Mouse (Mus musculus) naive thymus-derived CD4-positive, alpha-beta T cell, adult 2 months (primary cell): Measurements from ENCODE around the gene Olfr811.

Experiments used
- DNase-seq: peaks from one replicate; pipeline ENCODE4 v3.0.0-alpha.2; 2011; ENCODE audit warnings: low read depth

Olfr811 gene

DNA sequence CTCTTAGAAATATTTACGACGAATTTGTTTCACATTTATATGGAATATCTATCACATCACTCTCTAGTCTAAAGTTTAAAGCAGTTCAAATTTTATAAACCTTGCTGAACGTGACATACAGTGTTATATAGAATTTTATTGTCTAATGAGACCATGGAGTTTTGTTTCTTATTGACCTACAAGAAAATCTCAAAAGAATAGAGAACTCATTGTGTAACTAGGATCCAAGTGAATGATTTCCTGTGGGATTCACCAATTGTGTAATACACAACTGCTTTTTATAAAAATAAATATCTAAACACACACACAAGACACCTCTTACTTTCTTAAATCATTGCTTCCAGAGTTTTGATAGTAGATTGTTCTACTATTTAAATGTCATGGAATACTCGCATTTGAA is at the start of gene Olfr811:
Gene Olfr811, minus strand, starts transcription at position 101 of the 400 bp plus-strand sequence.
- DNase-seq, result no peak

DNA sequence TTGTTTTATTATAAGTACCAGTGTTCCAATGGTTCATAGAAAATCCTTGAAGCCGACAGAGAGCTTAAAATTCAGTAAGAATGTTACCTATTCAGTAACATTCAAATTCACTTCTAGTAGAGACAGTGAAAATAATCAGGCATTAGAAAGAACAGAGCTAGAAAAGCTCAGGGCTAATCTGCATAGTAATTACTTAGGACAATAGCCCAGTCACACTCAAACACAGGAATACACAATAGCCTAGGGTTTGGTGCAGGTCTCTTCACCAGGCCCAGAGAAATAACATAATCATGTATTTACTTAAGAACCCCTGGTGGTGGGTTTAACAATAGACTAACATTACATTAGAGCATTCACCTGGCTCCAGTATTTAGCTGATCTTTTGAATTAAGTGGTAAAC is 43.1 kb upstream of the Olfr811 start:
- DNase-seq, result no peak

DNA sequence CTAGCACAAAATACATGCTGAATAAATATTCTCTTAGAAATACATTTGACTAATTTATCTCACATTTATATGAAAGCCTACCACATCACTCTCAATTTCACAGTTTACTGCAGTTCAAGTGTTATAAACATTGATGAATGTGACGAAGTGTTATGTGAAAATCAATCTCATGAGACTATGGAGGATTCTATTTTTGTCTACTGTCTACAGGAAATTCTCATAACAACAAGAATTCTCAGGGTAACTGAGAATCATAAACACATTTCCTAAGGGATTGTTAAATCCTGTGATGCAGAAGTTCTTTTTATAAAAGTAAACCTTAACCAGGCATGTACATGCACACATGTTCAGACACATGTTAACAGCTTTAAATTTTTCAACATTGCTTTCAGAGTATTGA is 41.8 kb upstream of the Olfr811 start, which contains the start of gene Olfr812:
Gene Olfr812, minus strand, starts transcription at position 101 of the 400 bp plus-strand sequence.
- DNase-seq, result no peak

DNA sequence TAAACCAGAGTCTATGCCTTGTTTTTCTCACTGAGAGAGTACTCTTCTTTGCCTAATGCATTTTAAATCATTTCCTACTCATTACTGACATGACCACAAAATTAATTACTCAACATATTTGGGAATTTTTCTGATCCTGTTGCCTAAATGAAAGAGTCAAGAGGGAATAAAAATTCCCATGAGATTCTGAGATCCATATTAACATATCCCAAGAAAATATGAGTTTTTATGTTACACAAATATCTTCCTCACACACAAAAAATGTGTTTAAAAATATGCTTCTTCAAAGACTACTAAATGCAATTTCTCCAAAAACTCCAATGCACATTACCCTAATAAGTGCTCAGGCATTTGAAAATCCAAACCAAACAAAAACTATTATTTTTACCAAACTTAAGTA is 9.4 kb downstream of the Olfr811 start, which contains the start of gene Olfr810:
Gene Olfr810, minus strand, starts transcription at position 101 of the 400 bp plus-strand sequence.
- no peak for DNase-seq

DNA sequence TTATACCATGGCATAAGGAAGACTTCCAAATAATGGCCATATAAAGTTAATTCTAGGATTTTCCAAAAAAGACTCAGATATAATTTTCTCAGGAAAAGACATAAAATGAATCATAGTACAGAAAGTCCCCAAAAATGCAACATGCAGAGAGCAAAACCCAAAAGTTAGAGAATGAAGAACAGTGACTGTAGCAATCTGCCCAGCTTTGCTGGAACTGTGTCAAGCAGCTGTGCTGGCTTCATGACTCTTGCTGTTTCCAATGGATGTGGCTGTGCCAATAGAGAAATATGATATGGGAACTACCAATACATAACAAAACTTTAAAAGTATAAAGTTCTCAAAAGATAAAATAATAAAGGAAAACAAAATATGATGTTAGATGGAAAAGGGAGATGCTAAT is 26.1 kb downstream of the Olfr811 start:
- DNase-seq, result no peak

DNA sequence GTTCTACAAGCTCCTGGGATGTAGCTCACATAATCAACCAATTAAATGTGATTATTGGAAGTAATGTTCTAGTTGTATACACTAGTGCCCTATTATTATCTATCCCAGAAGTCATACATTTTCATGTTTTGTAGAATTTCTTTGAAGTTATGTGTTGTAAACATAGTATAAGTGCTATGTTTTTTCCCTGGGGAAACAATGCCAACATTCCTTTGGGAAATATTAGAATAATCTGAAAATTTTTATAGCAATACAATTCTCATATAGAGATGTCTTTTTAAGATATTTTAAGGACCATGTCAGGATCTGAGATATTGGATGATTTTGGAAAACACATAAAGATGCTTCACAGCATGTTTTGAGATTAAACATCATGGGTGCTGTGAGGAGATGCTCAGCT is 29.9 kb downstream of the Olfr811 start, which contains the start of gene Olfr809:
Gene Olfr809, plus strand, starts transcription at position 301 of the 400 bp plus-strand sequence.
- no peak for DNase-seq

DNA sequence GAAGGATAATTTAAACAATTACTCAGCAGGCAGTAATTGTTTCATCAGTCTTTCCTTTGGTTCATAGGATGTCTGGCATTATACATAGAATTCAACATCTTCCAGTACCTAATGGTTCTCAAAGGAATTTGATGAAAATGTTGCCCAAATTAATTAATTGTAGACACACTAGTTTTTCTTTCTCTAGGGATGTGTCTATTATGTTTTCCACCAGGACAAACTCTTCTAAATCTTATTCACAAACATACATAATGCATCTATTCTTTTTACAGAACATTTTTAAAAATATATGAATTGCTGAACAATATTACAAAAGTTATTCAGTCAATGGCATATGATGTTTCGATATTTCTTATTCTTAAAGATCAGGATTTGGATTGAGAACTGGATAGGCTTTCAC is 39.0 kb downstream of the Olfr811 start, which contains the start of gene Olfr808:
Gene Olfr808, plus strand, starts transcription at position 301 of the 400 bp plus-strand sequence.
- DNase-seq, result no peak

DNA sequence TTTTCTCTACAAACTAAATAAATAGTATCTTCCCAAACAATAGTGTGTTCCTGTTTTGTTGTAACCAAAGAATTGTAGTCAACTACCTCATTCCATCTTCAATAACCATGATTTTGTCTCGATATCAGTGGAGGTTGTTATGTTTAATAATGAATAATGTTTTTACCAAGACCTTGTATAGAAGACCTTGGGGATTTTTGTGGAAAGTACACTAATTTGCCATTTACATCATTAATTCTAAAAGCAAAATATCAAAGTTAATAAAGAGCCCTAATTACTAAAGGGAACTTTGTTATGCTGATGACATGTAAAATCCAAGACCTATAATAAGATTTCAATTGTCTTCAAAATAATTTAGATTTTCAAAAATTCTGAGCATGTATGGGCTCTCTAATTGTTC is 46.5 kb downstream of the Olfr811 start, which contains the start of gene Olfr807:
Gene Olfr807, minus strand, starts transcription at position 101 of the 400 bp plus-strand sequence.
- DNase-seq, result no peak
